Mouse (Mus musculus): Measurements from ENCODE around the gene Gdf9.
A peak's percentile ranks its signal among the peaks of the same experiment; 100 is the strongest.

- TF ChIP-seq USF1 (IDR thresholded peaks at IDR 0.05; ENCODE audit: low read depth, low read length) (no peak), RCOR1 (IDR thresholded peaks at IDR 0.05; ENCODE audit: low read depth, low read length) (0 out of 2 replicates have a peak, but pooled peaks have one; percentile 9), POLR2A (IDR thresholded peaks at IDR 0.05; ENCODE audit: control insufficient read depth in 1 of 2, insufficient read depth in 1 of 2, low read depth in 1 of 2, low read length in 2 of 2, poor library complexity in 1 of 2) (no peak), CTCF (IDR thresholded peaks at IDR 0.05 in 2 of 3, conservative IDR thresholded peaks at IDR 0.05 in 1 of 3; ENCODE audit: control insufficient read depth in 1 of 3, insufficient read depth in 1 of 3, low read depth in 2 of 3, low read length in 3 of 3, poor library complexity in 1 of 3, severe bottlenecking in 1 of 3) (peak; percentile 92 to 99 (median 99)), MAFK (IDR thresholded peaks at IDR 0.05; ENCODE audit: borderline replicate concordance, low read depth, low read length) (no peak), EP300 (IDR thresholded peaks at IDR 0.05; ENCODE audit: low read depth in 1 of 2, low read length in 2 of 2) (peak in 1 of 2 experiments; percentile 28; a peak in 1 of 4 replicates), MYC (IDR thresholded peaks at IDR 0.05; ENCODE audit: low read depth, low read length) (0 out of 2 replicates have a peak, but pooled peaks have one; percentile 40), KAT2A (conservative IDR thresholded peaks at IDR 0.05; ENCODE audit: low read depth, low read length) (no peak), MYB (IDR thresholded peaks at IDR 0.05; ENCODE audit: low read depth, low read length) (no peak), GATA1 (IDR thresholded peaks at IDR 0.05; ENCODE audit: low read depth, low read length) (peak; percentile 53; the same call in 1 of the 2 replicates), TCF12 (IDR thresholded peaks at IDR 0.05; ENCODE audit: low read depth, low read length) (no peak), POLR2AphosphoS2 (IDR thresholded peaks at IDR 0.05; ENCODE audit: low read length) (no peak)
Observed at GRCm38 (mm10) chr11:53469968-53470695, 39.3 kb downstream of the Gdf9 start, which contains the start of gene Gm9837.

Measured in MEL (cell line).